Mouse (Mus musculus): ENCODE results near the gene Gm17455. TPM values are rescaled to one million over a fixed set of nuclear protein-coding genes. Genes with fewer than 3 reads are reported as not detected.

Gene Gm17455
- polyA plus RNA-seq, 1 experiment from 2014 or later = 13.9 TPM

DNA sequence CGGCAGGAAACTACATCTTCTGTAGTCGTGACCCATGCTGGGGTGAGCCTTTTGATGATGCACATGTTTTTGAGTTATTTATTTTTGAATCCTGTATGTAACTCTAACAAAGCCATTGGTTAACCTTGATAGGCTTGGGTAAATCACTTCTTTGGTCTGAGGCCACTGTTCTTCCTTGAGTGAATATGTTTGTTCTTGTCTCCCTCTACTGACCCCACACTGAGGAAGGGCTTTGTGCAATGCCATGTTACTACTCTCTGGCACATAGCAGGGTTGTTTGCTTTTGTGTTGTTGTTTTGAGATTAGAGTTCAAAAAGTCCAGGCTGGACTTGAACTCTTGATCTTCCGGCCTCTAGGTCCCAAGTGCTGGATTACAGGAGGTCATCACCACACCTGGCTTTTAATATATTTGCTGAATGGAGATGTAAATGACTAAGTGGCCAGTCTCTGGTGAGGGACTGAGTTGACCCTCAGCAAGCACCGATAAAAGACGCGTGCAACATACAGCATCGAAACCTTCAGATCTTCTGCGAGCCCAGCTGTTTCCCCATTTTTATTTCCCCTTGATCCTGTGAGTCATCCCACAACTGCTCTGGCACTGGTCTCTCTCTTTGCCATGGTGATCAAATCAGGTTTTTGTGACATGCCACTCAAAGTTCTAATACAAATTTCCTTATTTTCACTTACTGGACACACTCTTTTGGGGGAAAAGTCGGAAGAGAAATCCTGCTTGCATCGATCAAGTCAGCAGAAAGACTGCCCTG lies 1.3 kb upstream of the Gm17455 start:
- WGBS = 89% methylated on average over 10 of the region's 10 CpGs
- Histone ChIP-seq H3K4me3 (ENCODE audit: low read depth, low read length) (no peak overlapping the region), H3K36me3 (ENCODE audit: control insufficient read depth, insufficient read depth, low read length) (no peaks in the 10 kb centered on the region), H3K4me1 (ENCODE audit: control insufficient read depth, insufficient read depth, low read length) (0 out of 2 replicates have a peak, but pooled peaks cover 3% of the 10 kb centered on the region), H3K9me3 (replicated peaks; ENCODE audit: control insufficient read depth, low read length, poor library complexity, severe bottlenecking) (no peaks in the 10 kb centered on the region), H3K27ac (ENCODE audit: low read length) (no peak overlapping the region), H3K9ac (ENCODE audit: low read depth, low read length) (no peak overlapping the region), H3K4me2 (ENCODE audit: low read length) (no peak overlapping the region), H3K27me3 (ENCODE audit: control insufficient read depth, insufficient read depth, low read depth, low read length) (no peaks in the 10 kb centered on the region)
- ATAC-seq = no peak

DNA sequence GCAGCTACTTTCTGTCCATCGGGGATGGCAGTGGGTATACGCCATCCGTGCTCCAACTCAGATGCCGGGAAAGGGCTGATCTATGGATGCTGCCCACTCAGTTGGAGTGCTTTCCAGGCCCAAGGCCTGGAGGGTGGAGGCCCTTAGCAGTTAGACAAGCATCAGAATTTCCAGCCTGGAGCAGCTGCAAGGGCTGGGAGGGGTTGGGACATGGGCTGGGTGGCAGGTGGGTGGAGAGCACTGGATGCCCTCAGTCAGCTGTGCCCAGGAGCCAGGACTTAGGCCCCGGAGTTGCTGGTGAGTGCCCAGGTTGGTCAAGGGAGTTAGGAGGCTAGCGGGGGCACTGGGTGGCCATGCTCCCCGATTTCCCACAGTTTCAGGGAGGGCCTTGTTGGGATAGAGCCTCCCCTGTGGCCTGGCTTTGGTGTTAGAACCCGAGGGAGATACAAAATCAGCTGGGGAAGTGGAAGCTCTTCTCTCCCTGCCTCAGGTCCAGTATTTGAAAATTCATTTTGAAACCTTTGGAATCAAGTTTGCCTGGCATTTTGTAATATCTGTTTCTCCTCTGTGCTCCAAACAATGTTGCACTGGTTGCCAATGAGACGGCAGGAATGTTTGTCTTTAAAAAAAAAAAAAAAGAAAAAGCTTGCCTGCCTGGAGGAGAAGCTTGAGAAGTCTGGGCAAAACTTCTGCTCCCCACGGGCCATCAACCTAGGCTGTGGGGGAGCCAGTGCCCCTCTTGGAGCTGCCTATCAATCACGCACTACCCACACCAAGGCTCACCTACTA lies 1.2 kb downstream of the Gm17455 start:
- Histone ChIP-seq H3K27ac (ENCODE audit: low read length) (peak overlapping the region; percentile 45; the same call in 1 of the 2 replicates), H3K4me2 (ENCODE audit: low read length) (peak overlapping the region; percentile 31), H3K9me3 (replicated peaks; ENCODE audit: control insufficient read depth, low read length, poor library complexity, severe bottlenecking) (no peaks in the 10 kb centered on the region), H3K27me3 (ENCODE audit: control insufficient read depth, insufficient read depth, low read depth, low read length) (no peaks in the 10 kb centered on the region), H3K4me1 (ENCODE audit: control insufficient read depth, insufficient read depth, low read length) (0 out of 2 replicates have a peak, but pooled peaks cover 3% of the 10 kb centered on the region), H3K9ac (ENCODE audit: low read depth, low read length) (no peak overlapping the region), H3K36me3 (ENCODE audit: control insufficient read depth, insufficient read depth, low read length) (no peaks in the 10 kb centered on the region), H3K4me3 (ENCODE audit: low read depth, low read length) (no peak overlapping the region)
- ATAC-seq = no peak
- WGBS = 79% methylated on average over 11 of the region's 11 CpGs

DNA sequence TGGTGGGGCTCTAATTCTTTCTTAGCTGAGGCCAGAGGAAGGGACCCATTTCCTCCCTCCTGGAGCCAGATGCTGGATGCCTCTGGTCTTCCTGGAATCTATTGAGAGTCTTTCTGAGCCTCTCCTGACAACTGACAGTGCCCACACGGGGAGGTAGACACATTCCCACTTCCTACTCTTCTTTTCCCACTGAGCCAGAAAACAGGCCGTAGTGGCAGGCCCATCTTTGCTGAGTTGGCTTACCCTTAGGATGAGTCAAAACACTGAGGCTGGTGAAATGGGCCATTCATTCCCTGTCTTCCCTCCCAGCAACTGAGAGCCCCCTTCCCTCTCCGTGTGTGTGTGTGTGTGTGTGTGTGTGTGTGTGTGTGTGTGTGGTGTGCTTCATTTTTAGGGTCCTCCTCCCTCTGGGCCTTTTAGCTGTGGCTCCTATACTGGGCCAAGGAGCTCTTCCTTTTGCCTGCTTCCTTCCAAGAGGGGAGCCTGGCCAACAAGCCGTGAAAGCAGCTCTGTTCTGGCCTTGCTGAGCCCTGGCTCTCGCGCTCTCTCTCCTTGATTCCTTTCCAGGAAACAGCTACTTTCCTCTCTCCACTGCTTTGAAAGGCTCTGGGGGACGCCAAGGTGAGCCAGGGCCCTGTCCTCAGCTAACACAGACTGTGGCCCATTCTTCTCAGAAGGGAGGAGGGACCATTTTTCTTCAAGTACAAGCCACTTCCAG lies 6.1 kb downstream of the Gm17455 start:
- Histone ChIP-seq H3K4me1 (ENCODE audit: control insufficient read depth, insufficient read depth, low read length) (no peaks in the 10 kb centered on the region), H3K27me3 (ENCODE audit: control insufficient read depth, insufficient read depth, low read depth, low read length) (no peaks in the 10 kb centered on the region; the same call in 1 of the 2 replicates), H3K4me2 (ENCODE audit: low read length) (no peak overlapping the region), H3K9me3 (replicated peaks; ENCODE audit: control insufficient read depth, low read length, poor library complexity, severe bottlenecking) (no peaks in the 10 kb centered on the region), H3K9ac (ENCODE audit: low read depth, low read length) (no peak overlapping the region), H3K4me3 (ENCODE audit: low read depth, low read length) (no peak overlapping the region), H3K36me3 (ENCODE audit: control insufficient read depth, insufficient read depth, low read length) (no peaks in the 10 kb centered on the region), H3K27ac (ENCODE audit: low read length) (no peak overlapping the region)
- 0 out of 2 replicates have a peak, but pooled peaks have one; percentile 15 for ATAC-seq
- WGBS = 57% methylated on average over 7 of the region's 7 CpGs

DNA sequence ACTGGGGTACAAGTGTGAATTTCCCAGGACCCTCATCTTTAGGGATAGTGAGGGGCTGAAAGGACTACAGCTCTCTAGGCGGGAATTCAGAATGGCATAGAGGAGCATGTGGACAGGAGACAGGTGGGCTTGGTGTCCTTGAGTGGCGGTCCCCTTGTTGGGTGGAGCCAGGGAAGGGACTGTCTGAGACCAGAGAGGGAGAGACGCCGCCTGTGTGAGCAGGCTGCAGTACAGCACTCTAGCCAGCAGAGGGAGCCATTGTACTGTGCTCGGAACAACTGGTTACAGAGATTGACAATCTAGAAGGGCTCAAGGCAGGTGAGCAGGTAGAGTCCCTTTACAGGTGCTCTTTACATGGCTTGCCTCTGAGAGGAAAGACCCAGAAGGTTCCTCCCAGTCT lies 8.3 kb downstream of the Gm17455 start:
- H3K4me1 ChIP-seq (ENCODE audit: control insufficient read depth, insufficient read depth, low read length) = no peaks in the 10 kb centered on the region
- H3K4me3 ChIP-seq (ENCODE audit: low read depth, low read length) = no peak overlapping the region
- WGBS = 2% methylated on average over 5 of the region's 5 CpGs
- H3K9ac ChIP-seq (ENCODE audit: low read depth, low read length) = no peak overlapping the region
- ATAC-seq = peak; percentile 26; the same call in 1 of the 2 replicates
- no peak overlapping the region for H3K4me2 ChIP-seq (ENCODE audit: low read length)
- no peak overlapping the region for H3K27ac ChIP-seq (ENCODE audit: low read length)
- no peaks in the 10 kb centered on the region; the same call in 1 of the 2 replicates for H3K27me3 ChIP-seq (ENCODE audit: control insufficient read depth, insufficient read depth, low read depth, low read length)
- no peaks in the 10 kb centered on the region for H3K36me3 ChIP-seq (ENCODE audit: control insufficient read depth, insufficient read depth, low read length)
- no peaks in the 10 kb centered on the region for H3K9me3 ChIP-seq (replicated peaks; ENCODE audit: control insufficient read depth, low read length, poor library complexity, severe bottlenecking)

DNA sequence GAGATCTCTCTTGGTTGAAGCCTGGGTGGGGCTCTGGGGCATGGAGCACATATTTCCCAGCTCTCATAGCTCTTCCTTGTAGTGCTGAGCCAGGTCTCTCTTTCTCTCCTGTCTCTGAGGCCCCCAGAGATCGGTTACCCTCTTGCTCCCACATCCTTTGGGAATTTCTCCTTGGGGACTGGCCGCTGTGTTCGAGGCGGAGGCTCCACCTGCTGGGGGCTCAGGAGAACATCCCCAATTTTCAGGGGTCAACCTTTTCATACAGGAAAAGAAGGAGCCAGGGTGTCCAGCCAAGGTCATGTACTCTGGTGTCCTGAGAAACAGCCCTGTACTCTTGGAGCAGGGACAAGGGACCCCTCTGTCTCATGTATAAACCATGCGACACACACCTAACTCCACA lies 12.3 kb downstream of the Gm17455 start:
- no peak overlapping the region for H3K9ac ChIP-seq (ENCODE audit: low read depth, low read length)
- no peak for ATAC-seq
- no peak overlapping the region for H3K4me3 ChIP-seq (ENCODE audit: low read depth, low read length)
- H3K27ac ChIP-seq (ENCODE audit: low read length) = no peak overlapping the region
- no peaks in the 10 kb centered on the region for H3K4me1 ChIP-seq (ENCODE audit: control insufficient read depth, insufficient read depth, low read length)
- no peak overlapping the region for H3K4me2 ChIP-seq (ENCODE audit: low read length)
- no peaks in the 10 kb centered on the region for H3K9me3 ChIP-seq (replicated peaks; ENCODE audit: control insufficient read depth, low read length, poor library complexity, severe bottlenecking)
- H3K36me3 ChIP-seq (ENCODE audit: control insufficient read depth, insufficient read depth, low read length) = no peaks in the 10 kb centered on the region
- 33% methylated on average over 5 of the region's 5 CpGs for WGBS
- H3K27me3 ChIP-seq (ENCODE audit: control insufficient read depth, insufficient read depth, low read depth, low read length) = no peaks in the 10 kb centered on the region; the same call in 1 of the 2 replicates

DNA sequence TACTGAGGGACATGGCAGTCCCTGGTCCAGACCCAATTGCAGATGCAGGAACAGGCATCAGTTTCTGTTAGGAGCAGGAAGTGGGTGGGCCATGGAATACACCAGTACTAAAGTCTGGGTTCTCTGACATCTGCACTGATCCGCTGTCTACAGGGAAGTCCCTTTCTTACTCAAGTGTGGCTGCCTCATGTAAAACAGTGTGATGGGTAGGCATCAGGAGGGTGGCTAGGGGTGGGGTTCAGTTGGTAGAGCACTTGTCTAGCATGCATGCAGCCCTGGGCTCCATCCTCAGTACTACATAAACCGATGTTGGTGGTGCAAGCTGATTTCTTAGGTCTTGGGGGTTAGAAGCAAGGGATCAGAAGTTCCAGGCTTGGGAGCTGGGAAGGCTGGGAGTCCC lies 14.2 kb downstream of the Gm17455 start:
- no peaks in the 10 kb centered on the region for H3K4me1 ChIP-seq (ENCODE audit: control insufficient read depth, insufficient read depth, low read length)
- no peak overlapping the region for H3K27ac ChIP-seq (ENCODE audit: low read length)
- H3K4me3 ChIP-seq (ENCODE audit: low read depth, low read length) = no peak overlapping the region
- H3K4me2 ChIP-seq (ENCODE audit: low read length) = no peak overlapping the region
- 87% methylated on average over 2 of the region's 2 CpGs for WGBS
- H3K9ac ChIP-seq (ENCODE audit: low read depth, low read length) = no peak overlapping the region
- no peaks in the 10 kb centered on the region for H3K36me3 ChIP-seq (ENCODE audit: control insufficient read depth, insufficient read depth, low read length)
- no peaks in the 10 kb centered on the region for H3K9me3 ChIP-seq (replicated peaks; ENCODE audit: control insufficient read depth, low read length, poor library complexity, severe bottlenecking)
- no peak for ATAC-seq
- H3K27me3 ChIP-seq (ENCODE audit: control insufficient read depth, insufficient read depth, low read depth, low read length) = no peaks in the 10 kb centered on the region; the same call in 1 of the 2 replicates

DNA sequence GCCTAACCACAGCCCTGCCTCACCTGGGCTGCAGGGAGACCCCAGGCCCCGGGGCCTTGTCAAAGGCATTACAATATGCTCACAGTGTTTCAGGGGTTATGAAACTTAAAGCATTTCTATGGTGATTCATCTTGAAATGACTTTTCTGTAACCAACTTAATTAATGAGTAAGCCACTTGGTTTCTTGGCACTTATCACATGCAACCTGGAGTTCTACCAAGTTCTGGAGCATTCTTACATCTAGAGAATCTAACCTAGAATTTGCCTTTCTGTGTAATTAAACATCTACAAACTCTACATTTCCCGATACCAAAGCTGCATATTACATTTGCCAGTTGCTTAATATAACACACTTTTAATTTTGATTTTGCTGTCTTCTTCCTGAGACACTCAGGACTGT lies 17.5 kb downstream of the Gm17455 start:
- H3K36me3 ChIP-seq (ENCODE audit: control insufficient read depth, insufficient read depth, low read length) = no peaks in the 10 kb centered on the region
- no peak overlapping the region for H3K4me2 ChIP-seq (ENCODE audit: low read length)
- no peaks in the 10 kb centered on the region for H3K9me3 ChIP-seq (replicated peaks; ENCODE audit: control insufficient read depth, low read length, poor library complexity, severe bottlenecking)
- 87% methylated on average over 2 of the region's 2 CpGs for WGBS
- H3K9ac ChIP-seq (ENCODE audit: low read depth, low read length) = no peak overlapping the region
- H3K27ac ChIP-seq (ENCODE audit: low read length) = no peak overlapping the region
- no peak overlapping the region for H3K4me3 ChIP-seq (ENCODE audit: low read depth, low read length)
- ATAC-seq = no peak
- H3K27me3 ChIP-seq (ENCODE audit: control insufficient read depth, insufficient read depth, low read depth, low read length) = no peaks in the 10 kb centered on the region
- no peaks in the 10 kb centered on the region for H3K4me1 ChIP-seq (ENCODE audit: control insufficient read depth, insufficient read depth, low read length)

DNA sequence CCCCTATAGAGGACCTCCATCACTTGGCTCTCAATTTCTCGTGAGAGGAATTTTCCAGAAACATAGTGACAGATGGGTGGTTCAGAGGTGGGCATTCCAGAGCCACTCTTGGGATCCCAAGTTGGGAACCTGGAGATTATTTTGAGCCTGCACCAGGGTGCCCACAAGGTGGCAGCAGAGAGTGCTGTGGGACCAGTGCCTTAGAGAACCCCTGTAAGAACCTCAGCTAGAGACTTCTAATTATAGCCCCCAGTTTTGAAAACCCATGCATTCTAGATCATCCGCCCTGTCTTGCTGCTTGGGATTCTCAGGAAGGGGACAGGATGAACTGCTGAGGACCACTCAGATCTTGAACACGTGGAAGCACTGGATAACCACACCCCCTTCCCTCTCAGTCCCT lies 18.6 kb downstream of the Gm17455 start:
- H3K9ac ChIP-seq (ENCODE audit: low read depth, low read length) = no peak overlapping the region
- H3K9me3 ChIP-seq (replicated peaks; ENCODE audit: control insufficient read depth, low read length, poor library complexity, severe bottlenecking) = no peaks in the 10 kb centered on the region
- ATAC-seq = peak; percentile 29; the same call in 1 of the 2 replicates
- WGBS = 19% methylated on average over 3 of the region's 3 CpGs
- H3K4me2 ChIP-seq (ENCODE audit: low read length) = no peak overlapping the region
- no peak overlapping the region for H3K27ac ChIP-seq (ENCODE audit: low read length)
- H3K4me3 ChIP-seq (ENCODE audit: low read depth, low read length) = no peak overlapping the region
- no peaks in the 10 kb centered on the region for H3K27me3 ChIP-seq (ENCODE audit: control insufficient read depth, insufficient read depth, low read depth, low read length)
- no peaks in the 10 kb centered on the region for H3K36me3 ChIP-seq (ENCODE audit: control insufficient read depth, insufficient read depth, low read length)
- H3K4me1 ChIP-seq (ENCODE audit: control insufficient read depth, insufficient read depth, low read length) = no peaks in the 10 kb centered on the region

Data from midbrain, embryonic 16.5 days (tissue).